Mouse (Mus musculus): ENCODE results near the gene A730049H05Rik.

DNA sequence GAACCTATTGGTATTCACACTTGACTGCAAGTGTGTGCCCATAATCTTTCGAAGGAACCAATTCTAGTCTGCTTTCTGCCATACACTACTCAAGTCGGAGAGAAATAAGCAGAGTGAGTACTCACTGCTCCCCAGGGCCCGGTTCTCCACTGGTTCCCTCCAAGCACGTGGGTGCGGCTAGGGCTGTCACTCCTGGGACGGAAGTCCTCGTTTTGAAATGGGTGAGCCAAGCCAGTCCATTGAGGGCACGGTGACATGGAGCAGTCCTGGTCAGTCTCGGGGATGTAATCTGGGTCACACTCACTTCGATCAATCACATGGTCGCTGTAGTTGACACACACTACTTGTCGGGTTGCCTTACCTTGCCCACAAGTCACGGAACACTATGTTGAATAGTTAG is 41.5 kb downstream of the A730049H05Rik start:
- TF ChIP-seq CTCF (IDR thresholded peaks at IDR 0.05; ENCODE audit: low read depth) (no peak), EP300 (optimal IDR thresholded peaks at IDR 0.05) (no peak)

All from stomach, postnatal 0 days (tissue).